Mouse (Mus musculus) ES-Bruce4 (cell line): ENCODE results near the gene Nr2f1. TPM values are rescaled to one million over a fixed set of nuclear protein-coding genes. Genes with fewer than 3 reads are reported as not detected.

Source experiments
- H3K27ac ChIP-seq: 2 replicates; pipeline ENCODE4 v1.5.1; 2012; ENCODE audit warnings: low read length, inconsistent platforms; ENCODE audit not compliant: insufficient read depth
- H3K27me3 ChIP-seq: 2 replicates; pipeline ENCODE4 v1.6.1; 2012; ENCODE audit warnings: mild to moderate bottlenecking, low read length, inconsistent platforms; ENCODE audit not compliant: control insufficient read depth, poor library complexity, insufficient read depth, severe bottlenecking
- H3K36me3 ChIP-seq: 2 replicates; pipeline ENCODE4 v1.6.1; 2012; ENCODE audit warnings: inconsistent platforms, mild to moderate bottlenecking, low read length, moderate library complexity; ENCODE audit not compliant: control insufficient read depth, poor library complexity, insufficient read depth, severe bottlenecking
- H3K4me1 ChIP-seq: one replicate; pipeline ENCODE4 v1.8.1; 2011; ENCODE audit warnings: low read length; ENCODE audit not compliant: control insufficient read depth, insufficient read depth
- H3K4me3 ChIP-seq: 2 replicates; pipeline ENCODE4 v1.5.1; 2011; ENCODE audit warnings: low read depth, mild to moderate bottlenecking, low read length
- H3K9ac ChIP-seq: 2 replicates; pipeline ENCODE4 v1.6.1; 2012; ENCODE audit warnings: low read depth, mild to moderate bottlenecking, inconsistent platforms; ENCODE audit not compliant: poor library complexity, severe bottlenecking
- H3K9me3 ChIP-seq: replicated peaks from 2 replicates; pipeline ENCODE4 v1.6.1; 2012; ENCODE audit warnings: mild to moderate bottlenecking, low read length, inconsistent platforms; ENCODE audit not compliant: control insufficient read depth, poor library complexity, insufficient read depth, severe bottlenecking
- CTCF ChIP-seq: IDR thresholded peaks from one replicate; pipeline ENCODE4 v1.8.1; 2011; ENCODE audit warnings: low read depth, low read length
- EP300 ChIP-seq: IDR thresholded peaks from 2 replicates; pipeline ENCODE4 v1.6.1; 2011; ENCODE audit warnings: low read depth, low read length; ENCODE audit not compliant: insufficient read depth
- POLR2A ChIP-seq: IDR thresholded peaks from one replicate; pipeline ENCODE4 v1.8.1; 2011; ENCODE audit warnings: low read length; ENCODE audit not compliant: insufficient read depth
- polyA plus RNA-seq: library from polyadenylated mRNA; stranded (reverse); fragments of >200 nt; gene quantifications from 2 replicates; pipeline ENCODE4 v1.2.4, GENCODE M21; 2011; ENCODE audit warnings: low read depth; ENCODE audit not compliant: missing spikeins, insufficient read depth, insufficient read length

The Nr2f1 gene
- polyA plus RNA-seq, 1 experiment: not detected

- Histone ChIP-seq H3K9ac (no peak overlapping the region), H3K4me1 (no peaks in the 10 kb centered on the region), H3K27ac (no peak overlapping the region), H3K9me3 (no peaks in the 10 kb centered on the region), H3K27me3 (peaks cover 27% of the 10 kb centered on the region), H3K36me3 (no peaks in the 10 kb centered on the region), H3K4me3 (peak overlapping the region; percentile 39)
- TF ChIP-seq EP300: no peak
- no peak for TF ChIP-seq CTCF
- no peak for TF ChIP-seq POLR2A
Observed at GRCm38 (mm10) chr13:78194135-78194849, 5.3 kb downstream of the Nr2f1 start.

- Histone ChIP-seq H3K36me3 (no peaks in the 10 kb centered on the region), H3K27me3 (peaks cover 16% of the 10 kb centered on the region), H3K9me3 (no peaks in the 10 kb centered on the region), H3K9ac (no peak overlapping the region), H3K4me3 (no peak overlapping the region), H3K27ac (no peak overlapping the region), H3K4me1 (no peaks in the 10 kb centered on the region)
- TF ChIP-seq POLR2A (no peak), CTCF (no peak), EP300 (no peak)
Observed at GRCm38 (mm10) chr13:78193211-78193610, 6.3 kb downstream of the Nr2f1 start.

- TF ChIP-seq CTCF (no peak), EP300 (no peak), POLR2A (no peak)
- Histone ChIP-seq H3K27me3 (peaks cover 10% of the 10 kb centered on the region), H3K4me3 (no peak overlapping the region), H3K36me3 (no peaks in the 10 kb centered on the region), H3K27ac (no peak overlapping the region), H3K4me1 (no peaks in the 10 kb centered on the region), H3K9ac (no peak overlapping the region), H3K9me3 (no peaks in the 10 kb centered on the region)
Observed at GRCm38 (mm10) chr13:78189586-78189985, 10.0 kb downstream of the Nr2f1 start.

GRCm38 (mm10) chr13:78187833-78188232 is 11.7 kb downstream of the Nr2f1 start:
- Histone ChIP-seq H3K36me3 (no peaks in the 10 kb centered on the region), H3K9ac (no peak overlapping the region), H3K9me3 (0 out of 2 replicates have a peak, but pooled peaks cover under 1% of the 10 kb centered on the region), H3K4me1 (no peaks in the 10 kb centered on the region), H3K27ac (no peak overlapping the region), H3K4me3 (no peak overlapping the region), H3K27me3 (peaks cover 5% of the 10 kb centered on the region)
- no peak for TF ChIP-seq CTCF
- TF ChIP-seq POLR2A: no peak
- TF ChIP-seq EP300: no peak

- no peak for TF ChIP-seq POLR2A
- peak; percentile 54 for TF ChIP-seq CTCF
- no peak overlapping the region for H3K27ac ChIP-seq
- no peak overlapping the region for H3K9ac ChIP-seq
- no peaks in the 10 kb centered on the region for H3K36me3 ChIP-seq
- H3K9me3 ChIP-seq: peaks cover 6% of the 10 kb centered on the region; the same call in 1 of the 2 replicates
- H3K4me1 ChIP-seq: no peaks in the 10 kb centered on the region
- H3K4me3 ChIP-seq: no peak overlapping the region
- peaks cover 14% of the 10 kb centered on the region for H3K27me3 ChIP-seq
Observed at GRCm38 (mm10) chr13:78186340-78186946, 13.1 kb downstream of the Nr2f1 start.

- TF ChIP-seq EP300 (no peak), CTCF (no peak), POLR2A (no peak)
- Histone ChIP-seq H3K9ac (no peak overlapping the region), H3K36me3 (no peaks in the 10 kb centered on the region), H3K9me3 (peaks cover 6% of the 10 kb centered on the region; the same call in 1 of the 2 replicates), H3K4me3 (no peak overlapping the region), H3K27me3 (peaks cover 15% of the 10 kb centered on the region), H3K4me1 (no peaks in the 10 kb centered on the region), H3K27ac (no peak overlapping the region)
Observed at GRCm38 (mm10) chr13:78184786-78185466, 14.6 kb downstream of the Nr2f1 start.
